Mouse (Mus musculus) bone marrow macrophage, adult 2 months (primary cell): ENCODE data around the gene Smurf2.

Experiments used
- CTCF ChIP-seq: IDR thresholded peaks from 2 replicates; pipeline ENCODE4 v1.5.1; 2012; ENCODE audit warnings: low read depth, mild to moderate bottlenecking, low read length, moderate library complexity
- POLR2A ChIP-seq: IDR thresholded peaks from 2 replicates; pipeline ENCODE4 v1.6.1; 2012; ENCODE audit warnings: mild to moderate bottlenecking, low read depth, low read length, borderline replicate concordance

GRCm38 (mm10) chr11:106821397-106821796, 99.1 kb downstream of the Smurf2 start:
- TF ChIP-seq POLR2A (no peak), CTCF (no peak)
